In genomic region chr4:137454582-137454981, GRCm38 (mm10) we compare ENCODE assay signal across 27 mouse cellular contexts. TPM values are rescaled to one million over a fixed set of nuclear protein-coding genes. Genes with fewer than 3 reads are reported as not detected.
DNase-seq lines count a peak whose midpoint lies in the region; ATAC-seq and TF ChIP-seq lines count a peak whose summit lies in the region.
"Had no signal": no experiment of that assay in that cellular context is flagged by ENCODE, and none has a peak within 500 bp of the region (broad histone marks: within the 10 kb centered on the region; RNA-seq: fewer than 3 reads in every experiment).

No protein-coding gene starts in this region.

- H3K9me3 ChIP-seq in midbrain, embryonic 11.5 days (ENCODE audit: control insufficient read depth, low read length) = no peaks in the 10 kb centered on the region
- no peaks in the 10 kb centered on the region for H3K9me3 ChIP-seq in midbrain, embryonic 10.5 days (replicated peaks)
- no peaks in the 10 kb centered on the region for H3K9me3 ChIP-seq in E14TG2a.4 (ENCODE audit: low read length)
- H3K9me3 ChIP-seq: embryonic facial prominence, embryonic 13.5 days; embryonic facial prominence, embryonic 15.5 days; forebrain, embryonic 10.5 days; forebrain, embryonic 12.5 days had no signal

- H3K27ac ChIP-seq in midbrain, embryonic 11.5 days (ENCODE audit: low read depth, low read length) = no peak overlapping the region
- H3K27ac ChIP-seq in midbrain, embryonic 10.5 days (replicated peaks) = no peak overlapping the region
- H3K27ac ChIP-seq: embryonic facial prominence, embryonic 13.5 days; embryonic facial prominence, embryonic 15.5 days; forebrain, embryonic 10.5 days; forebrain, embryonic 12.5 days had no signal

- no peak for ATAC-seq in midbrain, embryonic 11.5 days (ENCODE audit: low FRiP score)
- ATAC-seq: CD4-positive, CD25-positive, alpha-beta regulatory T cell, adult 4 months; forebrain, embryonic 14.5 days; forebrain, embryonic 16.5 days had no signal

- H3K27me3 ChIP-seq in midbrain, embryonic 11.5 days (ENCODE audit: control insufficient read depth, insufficient read depth, low read length) = no peaks in the 10 kb centered on the region
- H3K27me3 ChIP-seq in midbrain, embryonic 10.5 days (ENCODE audit: low read depth, poor library complexity, severe bottlenecking) = no peaks in the 10 kb centered on the region
- no peaks in the 10 kb centered on the region for H3K27me3 ChIP-seq in E14TG2a.4 (ENCODE audit: insufficient read depth, low read length)
- H3K27me3 ChIP-seq: CH12.LX; embryonic facial prominence, embryonic 13.5 days; embryonic facial prominence, embryonic 15.5 days; forebrain, embryonic 12.5 days had no signal

- H3K4me3 ChIP-seq in midbrain, embryonic 11.5 days (ENCODE audit: low read depth, low read length) = no peak overlapping the region
- H3K4me3 ChIP-seq in midbrain, embryonic 10.5 days = no peak overlapping the region
- H3K4me3 ChIP-seq in E14TG2a.4 (replicated peaks; ENCODE audit: low read length) = 0 out of 2 replicates have a peak overlapping the region, but pooled peaks have one; percentile 26
- H3K4me3 ChIP-seq: embryonic facial prominence, embryonic 13.5 days; embryonic facial prominence, embryonic 15.5 days; erythroblast, embryonic 14.5 days; forebrain, embryonic 10.5 days; forebrain, embryonic 12.5 days had no signal

- no peak overlapping the region for H3K9ac ChIP-seq in midbrain, embryonic 11.5 days (ENCODE audit: low read length)
- H3K9ac ChIP-seq: embryonic facial prominence, embryonic 13.5 days; embryonic facial prominence, embryonic 15.5 days; forebrain, embryonic 12.5 days had no signal

- DNase-seq in heart, adult 11 months = peak; percentile 84
- no peak for DNase-seq in heart, adult 9 months (ENCODE audit: low spot score in 2 of 2)
- DNase-seq in midbrain, embryonic 11.5 days (ENCODE audit: low spot score, missing footprints) = peak; percentile 66
- no peak for DNase-seq in midbrain, embryonic 10.5 days (ENCODE audit: low spot score)
- DNase-seq: adrenal gland, adult 2 months; adrenal gland, postnatal 10 days; adrenal gland, postnatal 25 days; B cell, adult 2 months; cerebellum, adult 11 months; cerebellum, adult 18-20 months; cerebellum, adult 8-10 months; cerebellum, adult 9-11 months; cerebellum, postnatal 14 days; cerebellum, postnatal 36 days; embryo, embryonic 11 days had no signal

- 92% methylated on average over 14 of the region's 14 CpGs for WGBS in midbrain, embryonic 11.5 days
- WGBS in midbrain, embryonic 10.5 days = 90% methylated on average over 14 of the region's 14 CpGs

- no peaks in the 10 kb centered on the region for H3K36me3 ChIP-seq in midbrain, embryonic 11.5 days (ENCODE audit: control insufficient read depth, insufficient read depth, low read length)
- no peaks in the 10 kb centered on the region for H3K36me3 ChIP-seq in midbrain, embryonic 10.5 days
- H3K36me3 ChIP-seq in E14TG2a.4 (ENCODE audit: insufficient read depth, low read length) = no peaks in the 10 kb centered on the region
- H3K36me3 ChIP-seq: embryonic facial prominence, embryonic 13.5 days; embryonic facial prominence, embryonic 15.5 days; forebrain, embryonic 10.5 days; forebrain, embryonic 12.5 days had no signal

- no peak for TF ChIP-seq CTCF in E14TG2a.4 (conservative IDR thresholded peaks at IDR 0.05; ENCODE audit: low read length)

- H3K4me2 ChIP-seq in midbrain, embryonic 11.5 days = no peak overlapping the region
- H3K4me2 ChIP-seq: embryonic facial prominence, embryonic 13.5 days; embryonic facial prominence, embryonic 15.5 days; forebrain, embryonic 12.5 days had no signal

- H3K4me1 ChIP-seq in midbrain, embryonic 11.5 days (ENCODE audit: control insufficient read depth, insufficient read depth, low read length) = no peaks in the 10 kb centered on the region
- H3K4me1 ChIP-seq in midbrain, embryonic 10.5 days = peaks cover 9% of the 10 kb centered on the region; the same call in 1 of the 2 replicates
- H3K4me1 ChIP-seq in E14TG2a.4 (replicated peaks; ENCODE audit: low read depth, low read length) = peaks cover 68% of the 10 kb centered on the region

RNA-seq across cellular contexts. Expression of gene 1700013G24Rik, which starts 1.5 kb away (rescaled TPM):
- polyA plus RNA-seq in midbrain, embryonic 11.5 days (2014; fragmentation: Nextera tagmentation; extraction: Ambion mirVana) = not detected in 2 replicates
- polyA plus RNA-seq in midbrain, embryonic 10.5 days (2016; fragmentation: Nextera tagmentation; extraction: Ambion mirVana) = not detected in 2 replicates
- polyA plus RNA-seq: adrenal gland, adult 2 months; brain, embryonic 14.5 days; CD4-positive, CD25-positive, alpha-beta regulatory T cell, adult 4 months; embryonic facial prominence, embryonic 11.5 days; embryonic facial prominence, embryonic 13.5 days; embryonic facial prominence, embryonic 15.5 days; erythroblast, embryonic 14.5 days; forebrain, embryonic 10.5 days; forebrain, embryonic 12.5 days; forebrain, embryonic 14.5 days; forebrain, embryonic 16.5 days had no signal

RNA-seq across cellular contexts. Expression of gene Hspg2, which starts 14.0 kb away (rescaled TPM):
- 9.6 and 11.2 TPM in 2 replicates for polyA plus RNA-seq in midbrain, embryonic 11.5 days (2014; fragmentation: Nextera tagmentation; extraction: Ambion mirVana)
- 11.6 and 15.3 TPM in 2 replicates for polyA plus RNA-seq in midbrain, embryonic 10.5 days (2016; fragmentation: Nextera tagmentation; extraction: Ambion mirVana)
- polyA plus RNA-seq: CD4-positive, CD25-positive, alpha-beta regulatory T cell, adult 4 months had no signal

RNA-seq across cellular contexts. Expression of gene Cela3b, which starts 24.2 kb away (rescaled TPM):
- polyA plus RNA-seq in midbrain, embryonic 11.5 days (2014; fragmentation: Nextera tagmentation; extraction: Ambion mirVana) = not detected in 2 replicates
- not detected in 2 replicates for polyA plus RNA-seq in midbrain, embryonic 10.5 days (2016; fragmentation: Nextera tagmentation; extraction: Ambion mirVana)
- polyA plus RNA-seq: brain, embryonic 14.5 days; CD4-positive, CD25-positive, alpha-beta regulatory T cell, adult 4 months; embryonic facial prominence, embryonic 11.5 days; embryonic facial prominence, embryonic 13.5 days; embryonic facial prominence, embryonic 15.5 days; erythroblast, embryonic 14.5 days; forebrain, embryonic 10.5 days; forebrain, embryonic 12.5 days; forebrain, embryonic 14.5 days; forebrain, embryonic 16.5 days had no signal

RNA-seq across cellular contexts. Expression of gene Cela3a, which starts 45.0 kb away (rescaled TPM):
- not detected in 2 replicates for polyA plus RNA-seq in midbrain, embryonic 11.5 days (2014; fragmentation: Nextera tagmentation; extraction: Ambion mirVana)
- not detected in 2 replicates for polyA plus RNA-seq in midbrain, embryonic 10.5 days (2016; fragmentation: Nextera tagmentation; extraction: Ambion mirVana)
- polyA plus RNA-seq: adrenal gland, adult 2 months; brain, embryonic 14.5 days; CD4-positive, CD25-positive, alpha-beta regulatory T cell, adult 4 months; embryonic facial prominence, embryonic 11.5 days; embryonic facial prominence, embryonic 13.5 days; embryonic facial prominence, embryonic 15.5 days; erythroblast, embryonic 14.5 days; forebrain, embryonic 10.5 days; forebrain, embryonic 12.5 days; forebrain, embryonic 14.5 days; forebrain, embryonic 16.5 days had no signal

Comparison
In these comparisons a context has a peak if more than half of its experiments do, and no peak if none do; other contexts are left out.
1. DNase-seq: peak in heart, adult 11 months (single experiment) and midbrain, embryonic 11.5 days (single experiment); none in heart, adult 9 months (0 of 2) and midbrain, embryonic 10.5 days (single experiment).